Mouse (Mus musculus) frontal cortex, adult (tissue): ENCODE results near the gene 4933406M09Rik.
A peak's percentile ranks its signal among the peaks of the same experiment; 100 is the strongest.

ENCODE experiments used
- ATAC-seq: cut with Nextera tagmentation; 2 replicates; pipeline ENCODE4 v1.9.2; 2017; ENCODE audit warnings: mild to moderate bottlenecking, moderate library complexity, mixed read lengths; ENCODE audit not compliant: low TSS enrichment

Gene 4933406M09Rik

DNA sequence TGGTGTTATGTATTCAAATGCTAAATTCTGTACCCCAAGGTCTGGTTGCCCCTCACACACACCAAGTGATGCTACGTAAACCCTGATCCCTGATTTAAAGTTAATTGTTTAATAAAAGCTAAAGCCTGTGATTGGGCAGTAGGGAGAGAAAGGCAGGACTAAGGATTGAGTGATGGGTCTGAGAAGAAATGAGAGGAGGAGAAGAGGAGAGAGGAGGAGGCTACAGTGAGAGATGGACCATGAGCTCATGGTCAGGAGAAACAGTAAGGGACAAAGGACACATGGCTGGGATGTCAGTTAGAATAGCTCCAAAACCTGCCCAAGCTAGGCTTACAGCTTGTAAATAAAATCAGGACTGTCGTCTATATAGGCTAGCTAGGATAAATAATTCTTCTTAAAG is 4.7 kb upstream of the 4933406M09Rik start:
- ATAC-seq = no peak

DNA sequence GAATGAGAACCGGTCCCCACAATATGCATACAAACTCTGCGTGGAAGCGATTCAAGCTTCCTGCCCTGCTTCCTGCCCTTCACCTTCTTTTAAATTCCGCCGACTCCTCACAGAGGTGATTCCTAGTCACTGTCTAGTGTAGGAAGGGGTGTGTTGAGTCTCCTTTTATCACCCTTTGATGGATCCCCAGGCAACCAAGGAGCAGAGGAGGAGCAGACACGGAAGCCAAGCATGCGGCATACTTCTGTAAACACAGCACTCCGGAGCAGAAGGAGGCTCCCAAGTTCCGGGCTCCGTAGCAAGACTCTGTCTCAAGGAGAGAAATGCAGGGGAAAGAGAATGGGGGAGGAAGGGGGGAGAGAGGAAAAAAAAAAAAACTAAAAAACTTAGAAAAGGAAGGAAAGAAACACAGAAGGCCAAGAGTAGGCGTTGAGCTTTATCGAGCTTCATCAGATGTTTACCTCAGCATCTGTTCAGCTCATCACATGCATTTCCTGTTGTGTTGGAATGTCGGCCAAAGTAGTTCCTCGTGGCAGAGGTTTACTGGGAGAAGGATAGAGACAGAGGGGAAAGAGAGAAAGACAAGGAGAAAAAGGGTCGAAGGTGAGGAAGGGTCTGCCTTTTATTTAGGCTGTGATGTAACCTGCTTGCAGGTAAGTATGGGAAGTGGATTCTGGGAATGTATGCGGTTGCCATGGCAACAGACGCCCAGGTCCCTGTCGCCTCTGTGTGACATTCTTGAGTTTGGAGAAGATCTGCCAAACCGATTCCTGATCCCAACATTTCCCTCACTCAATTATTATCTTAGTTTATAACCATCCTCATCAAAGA is 3.7 kb upstream of the 4933406M09Rik start:
- ATAC-seq = peak; percentile 85

DNA sequence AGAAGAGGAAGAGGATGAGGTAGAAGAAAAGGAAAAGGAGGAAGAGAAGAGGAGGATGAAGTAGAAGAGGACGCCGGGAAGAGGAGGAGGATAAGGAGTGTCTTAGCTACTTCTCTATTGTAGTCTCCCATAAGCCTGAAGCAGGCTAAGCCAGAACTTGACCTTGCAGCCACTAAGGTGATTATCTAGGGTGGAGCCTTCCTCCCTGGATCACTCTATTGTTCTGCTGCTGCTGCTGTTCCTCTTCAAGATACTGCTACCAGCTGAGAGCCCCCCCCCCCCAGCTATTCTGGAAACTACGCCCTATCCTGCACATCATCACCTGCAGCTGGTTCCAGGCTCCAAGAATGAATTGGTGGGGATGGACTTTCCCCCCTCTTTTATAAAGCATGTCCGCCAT is 1.2 kb upstream of the 4933406M09Rik start:
- no peak for ATAC-seq

DNA sequence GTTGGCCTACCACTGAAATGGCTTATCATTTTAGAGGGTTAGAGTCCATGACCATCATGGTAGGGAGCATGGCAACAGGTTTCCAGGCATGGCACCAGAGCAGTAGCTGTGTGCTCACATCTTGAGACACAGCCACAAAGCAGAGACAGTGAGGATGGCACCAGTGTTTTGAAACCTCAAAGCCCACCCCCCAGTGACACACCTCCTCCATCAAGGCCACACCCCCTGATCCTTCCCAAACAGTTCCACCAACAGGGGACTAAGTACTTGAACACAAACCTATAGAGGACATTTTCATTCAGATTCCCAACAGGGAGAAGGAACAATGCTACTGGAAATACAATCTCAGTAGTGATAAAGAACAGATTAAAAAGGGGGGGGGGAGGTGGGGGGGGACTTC is 564 bp upstream of the 4933406M09Rik start:
- no peak for ATAC-seq

DNA sequence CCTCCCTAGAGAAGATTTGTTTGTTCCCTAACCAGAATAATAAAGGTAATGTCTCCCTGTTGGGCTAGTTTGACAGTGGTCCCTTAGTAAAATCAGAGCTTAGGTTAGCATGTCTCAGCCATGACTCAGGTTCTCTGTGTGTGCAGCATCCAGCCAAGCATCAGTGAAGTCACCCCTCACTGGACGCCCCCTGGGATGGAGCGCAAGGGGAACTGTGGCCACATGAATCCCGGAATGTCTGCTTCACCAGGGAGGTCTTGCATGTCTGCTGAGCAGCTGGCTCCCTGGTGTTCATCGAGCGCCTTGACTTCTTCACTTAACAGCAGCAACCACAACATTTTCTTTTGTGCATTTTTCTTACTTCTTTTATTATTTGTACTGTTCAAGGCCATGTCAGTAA is 8.1 kb downstream of the 4933406M09Rik start:
- no peak for ATAC-seq

DNA sequence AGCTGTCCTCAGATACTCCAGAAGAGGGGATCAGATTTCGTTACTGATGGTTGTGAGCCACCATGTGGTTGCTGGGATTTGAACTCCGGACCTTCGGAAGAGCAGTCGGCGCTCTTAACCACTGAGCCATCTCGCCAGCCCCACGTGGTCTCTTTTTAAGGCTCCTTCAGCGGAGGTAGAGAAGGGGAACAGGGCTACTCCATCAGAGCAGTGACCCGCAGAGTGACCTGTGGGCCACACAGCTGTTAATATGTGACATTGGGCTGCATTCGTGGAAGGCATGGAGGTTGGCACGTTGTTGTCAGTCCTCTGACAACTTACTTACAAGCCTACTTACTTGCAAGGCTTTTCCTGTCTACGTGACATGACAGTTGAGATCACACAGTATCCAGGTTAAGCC is 12.5 kb downstream of the 4933406M09Rik start:
- no peak for ATAC-seq

DNA sequence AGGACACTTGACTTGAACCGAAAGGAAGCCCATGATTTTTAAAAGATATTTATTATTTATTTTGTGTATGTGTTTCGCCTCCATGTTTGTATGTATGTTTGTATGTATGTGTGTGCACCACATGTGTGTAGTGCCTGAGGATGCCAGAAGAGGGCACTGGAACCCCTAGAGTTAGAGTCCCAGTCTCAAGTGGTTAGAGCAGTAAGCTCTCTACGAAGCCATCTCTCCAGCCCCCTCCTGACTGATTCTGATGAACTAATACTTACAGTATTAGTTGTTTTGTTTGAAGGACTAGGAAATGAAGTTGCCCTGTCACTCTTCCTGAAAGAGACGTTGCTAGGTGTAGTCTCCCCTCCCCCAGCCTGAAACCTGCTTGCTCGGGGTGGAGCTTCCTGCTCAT is 14.0 kb downstream of the 4933406M09Rik start:
- ATAC-seq = no peak

DNA sequence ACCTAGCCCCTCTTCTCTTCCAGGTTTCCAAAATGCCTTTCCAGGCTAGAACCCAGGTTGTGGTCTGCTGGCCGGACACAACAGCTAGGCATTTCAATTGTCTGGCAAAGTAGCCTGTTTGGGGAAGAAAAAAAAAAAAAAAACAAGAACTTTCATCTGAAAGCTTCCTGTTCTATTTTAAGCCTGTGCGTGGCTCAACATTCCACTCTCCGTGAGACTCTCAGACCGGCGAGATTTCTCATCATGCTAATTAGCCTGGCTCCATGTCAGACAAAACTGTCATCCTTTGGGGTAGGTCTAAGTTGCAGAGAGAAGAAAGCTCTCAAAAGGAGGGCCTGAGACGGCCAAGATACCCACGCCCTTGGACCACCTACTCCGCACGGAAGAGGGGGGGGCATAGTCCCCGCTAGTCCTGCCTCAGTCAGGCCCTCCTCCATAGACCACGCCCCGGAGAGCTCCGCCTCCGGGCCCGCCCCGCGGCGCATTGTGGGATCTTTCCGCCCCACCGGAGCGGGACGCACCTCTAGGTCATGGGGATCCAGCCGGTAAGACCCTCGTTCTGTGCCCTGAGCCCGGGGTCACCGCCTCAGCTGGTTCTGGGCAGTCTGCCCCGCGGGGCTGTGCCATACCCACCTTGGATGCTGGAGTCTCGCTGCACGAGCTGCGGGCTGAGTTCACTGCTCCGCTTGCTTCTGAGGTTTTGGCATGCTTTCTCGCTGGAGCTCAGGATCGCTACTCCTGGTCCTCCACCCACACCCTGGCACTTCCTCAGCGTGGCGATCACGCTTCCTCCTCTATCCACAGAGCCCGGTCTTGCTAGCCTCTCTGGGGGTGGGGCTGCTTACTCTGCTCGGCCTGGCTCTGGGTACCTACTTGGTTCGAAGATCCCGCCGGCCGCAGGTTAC is 20.0 kb downstream of the 4933406M09Rik start, which contains the start of gene Cyb5r1:
TSS of gene Cyb5r1 (plus strand) at position 51 of the 905 bp plus-strand sequence.
- peak; percentile 97 for ATAC-seq

DNA sequence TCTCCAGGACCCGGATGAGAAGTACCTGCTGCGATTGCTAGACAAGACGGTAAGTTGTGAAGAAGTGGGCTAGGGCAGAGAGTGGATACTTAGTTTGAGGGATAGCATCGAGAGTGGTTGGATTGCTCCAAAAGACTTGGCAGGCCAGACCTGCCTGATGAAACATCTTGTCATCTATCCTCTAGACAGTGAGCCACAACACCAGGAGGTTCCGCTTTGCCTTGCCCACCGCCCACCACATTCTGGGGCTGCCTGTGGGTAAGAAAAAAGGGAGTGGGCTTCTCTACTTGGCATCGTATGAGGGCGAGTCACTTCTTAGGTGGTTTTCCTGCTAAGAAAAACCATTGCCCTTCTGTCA is 20.7 kb downstream of the 4933406M09Rik start:
- peak; percentile 42; the same call in 1 of the 2 replicates for ATAC-seq

DNA sequence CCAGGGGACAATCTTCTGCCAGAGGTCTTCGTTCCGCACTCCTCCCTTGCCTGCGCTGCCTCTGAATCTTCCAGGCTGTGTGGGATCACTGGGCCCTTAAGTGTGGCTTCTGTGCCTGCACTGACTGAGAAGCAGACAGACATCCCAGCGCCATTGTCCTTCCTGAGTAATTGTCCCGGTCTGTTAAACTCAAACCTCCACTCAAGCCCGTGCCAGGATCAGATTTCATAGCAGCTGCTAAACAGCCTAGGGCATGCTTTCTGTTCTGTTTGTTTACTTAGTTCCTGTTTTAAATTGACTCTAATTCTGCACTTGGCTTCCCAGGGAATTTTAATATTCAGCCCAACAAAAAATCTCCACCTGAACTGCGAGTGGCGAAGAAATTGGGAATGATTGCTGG is 22.3 kb downstream of the 4933406M09Rik start:
- no peak for ATAC-seq

DNA sequence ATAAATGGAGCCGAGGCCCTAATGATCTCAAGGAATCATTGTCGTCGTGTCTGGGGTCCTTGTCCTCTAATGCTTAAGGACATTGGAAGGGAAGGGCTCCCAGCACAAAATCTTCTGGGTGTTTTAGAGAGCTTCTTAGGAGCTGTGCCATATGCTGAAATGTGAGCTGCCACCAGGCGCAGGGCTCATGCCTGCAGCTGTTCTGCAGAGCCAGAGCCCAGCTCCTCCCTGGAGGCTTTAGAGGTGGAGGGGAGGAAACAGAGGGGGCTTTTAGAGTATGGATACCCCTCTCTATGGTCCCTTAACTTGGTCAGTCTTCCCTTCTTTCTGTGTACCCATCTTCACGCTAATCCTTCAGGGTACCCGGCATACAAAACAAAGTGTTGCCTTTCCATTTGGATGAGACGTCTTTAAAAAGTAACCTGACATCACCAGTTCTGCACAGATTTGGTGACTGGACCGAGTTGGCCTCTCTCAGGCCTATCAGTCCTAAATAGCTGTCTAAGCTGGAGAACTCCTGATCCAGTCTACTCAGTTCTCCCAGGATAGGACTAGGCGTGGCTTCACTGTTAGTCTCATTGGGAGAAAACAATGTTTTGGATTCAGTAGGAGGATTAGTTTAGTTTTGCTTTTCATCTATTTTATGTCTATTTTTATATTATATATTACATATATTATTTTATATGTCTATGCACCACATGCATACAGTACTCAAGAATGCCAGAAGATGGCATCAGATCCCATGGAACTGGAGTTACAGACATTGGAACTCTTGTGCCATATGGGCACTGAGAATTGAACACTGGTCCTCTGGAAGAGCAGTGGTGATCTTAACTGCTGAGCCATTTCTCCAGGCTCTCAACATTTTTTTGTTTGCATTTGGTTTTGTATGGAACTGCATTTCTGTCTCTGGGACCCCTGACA is 26.2 kb downstream of the 4933406M09Rik start:
- ATAC-seq = no peak

DNA sequence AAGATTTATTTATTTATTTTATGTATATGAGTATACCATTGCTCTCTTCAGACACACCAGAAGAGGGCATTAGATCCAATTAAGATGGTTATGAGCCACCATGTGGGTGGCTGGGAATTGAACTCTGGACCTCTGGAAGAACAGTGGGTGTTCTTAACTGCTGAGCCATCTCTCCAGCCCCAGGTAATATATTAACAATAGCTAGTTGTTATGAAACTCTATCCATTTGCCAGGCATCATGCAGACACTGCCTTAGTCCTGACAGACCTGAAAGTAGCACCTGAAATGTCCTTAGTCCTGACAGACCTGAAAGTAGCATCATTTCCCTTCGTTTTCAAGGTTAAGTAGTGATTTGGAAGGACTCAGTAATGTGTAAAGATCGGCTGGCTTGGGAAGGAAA is 28.3 kb downstream of the 4933406M09Rik start:
- no peak for ATAC-seq

DNA sequence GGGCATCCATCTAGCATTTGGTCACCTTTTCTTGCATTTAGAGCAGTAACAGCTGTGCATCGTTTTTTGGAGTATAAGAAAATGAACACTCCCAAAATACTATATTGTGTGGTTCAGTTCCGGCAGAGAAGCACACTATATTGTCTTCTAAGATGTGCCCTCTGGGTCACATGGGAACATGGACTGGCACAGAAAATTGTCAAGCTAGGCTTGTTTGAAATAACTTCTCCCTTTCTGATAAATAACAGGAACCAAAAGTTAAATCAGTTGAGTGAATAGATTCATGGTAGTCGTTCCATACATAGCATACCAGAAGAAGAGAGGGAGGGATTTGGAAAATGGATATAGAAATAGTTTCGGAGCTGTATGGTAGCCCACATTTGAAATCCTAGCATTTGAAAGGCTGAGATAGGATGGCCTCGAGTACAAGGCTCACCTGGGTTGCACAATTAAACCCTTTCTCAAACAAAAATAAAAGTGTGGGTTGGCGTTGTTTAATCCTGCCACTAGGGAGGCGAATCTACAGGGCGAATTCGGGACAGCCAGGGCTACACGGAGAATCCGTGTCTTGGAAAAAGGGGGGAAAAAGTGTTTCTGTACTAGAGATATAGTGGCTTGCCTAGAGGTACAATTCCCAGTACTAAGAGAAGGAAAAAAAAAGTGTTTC is 28.9 kb downstream of the 4933406M09Rik start:
- ATAC-seq = peak; percentile 39

DNA sequence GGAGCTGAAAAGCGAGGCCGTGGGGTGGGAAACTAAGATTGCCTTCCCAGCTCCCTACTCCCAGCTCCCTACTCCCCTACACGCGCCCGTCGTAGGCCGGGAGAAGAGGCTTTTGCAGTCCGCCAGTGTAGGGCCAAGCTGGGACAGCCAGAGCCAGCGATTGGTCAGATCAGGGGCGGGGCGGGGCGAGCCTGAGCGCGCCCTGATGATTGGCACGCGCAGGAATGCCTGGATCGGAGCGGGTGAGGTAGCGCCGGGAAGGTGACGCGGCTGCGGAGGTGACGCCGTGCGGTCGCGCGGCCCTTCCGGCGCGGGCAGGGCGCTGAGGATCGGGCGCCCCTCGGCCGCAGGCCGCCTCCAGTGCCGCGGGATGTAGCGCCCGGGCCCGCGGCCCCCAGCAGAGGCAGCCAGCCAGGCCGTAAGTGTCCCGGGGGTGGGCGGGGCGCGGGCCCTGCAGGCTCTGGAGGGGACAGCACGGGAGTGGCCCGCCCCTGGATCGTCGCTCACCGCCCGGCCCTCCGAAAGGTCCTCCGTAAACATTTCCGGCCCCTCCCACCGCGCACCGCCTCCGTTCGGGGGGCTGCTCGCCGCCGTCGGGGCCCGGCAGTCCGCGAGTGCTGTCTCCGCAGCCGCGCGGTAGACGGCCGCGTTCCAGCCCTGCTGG is 29.6 kb downstream of the 4933406M09Rik start, which contains the start of gene Adipor1:
TSS of gene Adipor1 (plus strand) at position 211 of the 664 bp plus-strand sequence.
- ATAC-seq = peak; percentile 98

DNA sequence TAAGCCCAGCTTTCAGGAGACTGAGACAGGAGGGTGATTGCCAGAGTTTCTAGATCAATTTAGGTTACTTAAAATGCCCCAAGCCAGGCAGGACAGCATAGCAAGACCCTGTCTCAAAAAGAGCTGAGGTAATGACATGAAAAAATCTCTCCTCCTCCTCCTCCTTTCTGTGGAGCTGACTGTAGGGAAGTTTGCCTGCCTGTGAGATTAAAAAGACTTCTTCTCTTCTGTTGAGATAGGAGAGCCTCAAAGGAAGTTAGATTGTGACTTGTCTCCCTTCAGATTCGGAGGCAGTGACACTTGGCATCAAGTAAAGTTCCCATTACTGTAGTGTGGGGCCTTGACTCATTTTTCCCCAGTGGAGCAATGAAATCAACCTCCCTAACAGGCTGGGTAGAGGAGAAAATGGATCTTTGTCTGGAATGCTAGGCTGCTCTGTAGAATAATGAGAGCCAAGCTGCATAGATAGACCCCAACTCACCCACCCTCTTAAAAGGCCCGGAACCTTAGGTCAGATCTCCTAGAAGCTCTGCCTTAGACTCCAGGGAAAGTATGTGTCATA is 32.8 kb downstream of the 4933406M09Rik start:
- ATAC-seq = no peak

DNA sequence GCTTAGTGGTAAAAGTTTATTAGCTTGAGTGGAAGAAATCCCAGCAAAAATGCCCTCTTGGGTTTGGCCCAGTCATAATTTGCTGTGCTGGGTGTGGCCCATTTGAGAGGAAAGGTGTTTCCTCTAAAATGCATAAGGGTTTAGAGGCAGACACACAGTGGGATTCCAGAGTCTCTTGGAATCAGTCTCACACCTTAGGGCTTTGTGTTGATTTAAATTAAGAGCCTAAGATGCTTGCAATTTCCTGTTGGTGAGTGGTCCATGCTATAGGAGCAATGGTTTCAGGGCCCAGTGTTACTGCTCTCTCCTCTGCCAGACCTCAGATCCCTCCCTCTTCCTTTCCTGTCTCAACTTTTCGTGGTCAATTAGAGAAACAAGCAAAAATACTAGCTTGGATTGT is 33.4 kb downstream of the 4933406M09Rik start:
- no peak for ATAC-seq

DNA sequence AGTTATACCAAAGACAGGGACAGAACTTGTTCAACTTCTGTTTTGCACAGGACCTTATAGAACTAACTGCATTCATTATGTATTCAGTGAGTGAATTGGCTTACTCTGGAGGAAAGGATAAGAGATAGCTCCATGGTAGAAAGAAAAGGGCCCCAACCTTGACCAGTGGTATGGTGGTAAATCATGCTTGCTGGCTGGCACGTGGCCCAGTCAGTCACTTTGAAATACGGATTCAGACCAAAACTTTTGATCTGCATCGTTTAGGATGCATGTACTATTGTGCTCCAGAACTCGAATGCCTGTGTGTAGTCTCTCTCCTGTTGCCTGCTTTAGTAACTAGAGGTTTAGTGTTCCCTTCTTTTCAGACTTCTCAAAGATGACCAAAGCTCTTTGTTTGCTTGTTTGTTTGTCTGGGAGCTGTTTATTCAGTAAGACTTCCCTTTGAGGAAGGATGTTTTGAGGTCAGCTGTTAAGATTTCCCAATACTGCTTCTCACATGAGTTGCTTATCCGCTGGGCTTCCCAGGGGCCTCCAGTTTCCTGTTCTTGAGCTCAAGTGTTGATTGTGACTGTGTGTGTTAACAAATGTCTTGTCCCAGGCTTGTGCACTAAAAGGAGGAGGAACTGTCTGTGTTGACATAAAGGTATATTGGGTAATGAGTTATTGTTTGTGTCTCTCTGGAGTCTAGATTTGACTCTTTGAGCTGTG is 34.2 kb downstream of the 4933406M09Rik start:
- ATAC-seq = no peak

DNA sequence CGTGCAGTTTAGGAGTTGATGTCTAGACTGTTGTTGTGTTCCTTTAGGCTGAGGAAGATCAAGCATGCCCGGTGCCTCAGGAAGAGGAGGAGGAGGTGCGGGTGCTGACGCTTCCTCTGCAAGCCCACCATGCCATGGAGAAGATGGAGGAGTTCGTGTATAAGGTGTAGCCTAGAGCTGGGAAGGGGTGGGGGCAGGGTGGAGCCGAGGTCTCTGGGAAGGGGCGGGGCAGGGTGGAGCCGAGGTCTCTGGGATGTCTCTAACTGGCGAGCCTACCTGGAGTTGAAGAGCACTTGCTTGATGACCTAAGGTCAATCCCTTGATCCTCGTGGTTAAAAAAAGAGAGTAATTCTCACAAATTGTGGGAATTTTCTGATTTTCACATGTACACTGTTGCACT is 38.2 kb downstream of the 4933406M09Rik start:
- no peak for ATAC-seq

DNA sequence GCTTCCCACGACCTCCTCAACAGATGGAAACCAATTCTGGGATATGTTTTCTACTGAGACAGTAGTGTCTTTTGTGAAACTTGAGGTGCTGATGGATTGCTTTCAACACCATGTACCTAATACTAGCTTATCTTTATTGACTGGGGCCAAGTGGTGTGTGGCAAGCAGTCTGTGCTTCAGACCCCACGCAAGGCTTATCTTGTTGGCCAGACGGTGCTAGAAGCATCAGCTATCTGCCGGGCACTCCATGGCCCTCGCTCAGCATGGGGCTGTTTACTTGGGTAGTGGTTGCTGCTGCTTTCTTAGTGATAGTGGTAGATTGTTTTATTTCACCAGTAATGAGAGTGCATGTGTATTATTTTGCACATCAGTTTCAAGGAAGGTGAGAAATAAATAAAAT is 40.5 kb downstream of the 4933406M09Rik start:
- ATAC-seq = no peak

DNA sequence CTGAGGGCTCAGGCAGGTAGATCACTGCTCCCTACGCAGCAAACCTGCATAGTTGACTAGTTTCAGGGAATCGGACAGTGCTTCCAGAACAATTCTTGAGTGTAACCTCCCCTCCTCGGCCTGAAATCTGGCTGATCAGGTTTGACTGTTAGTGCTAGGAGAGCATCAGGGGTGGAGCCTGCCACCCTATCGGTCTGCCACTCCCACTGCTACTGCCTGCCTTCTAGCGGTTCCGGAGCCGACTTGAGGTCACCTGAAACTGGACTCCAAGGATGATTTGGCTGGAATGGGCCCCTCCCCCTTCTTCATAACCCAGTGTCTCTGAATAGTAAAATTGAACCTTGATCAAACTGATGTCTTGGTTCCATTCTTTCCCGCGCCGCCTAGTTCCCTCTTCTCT is 47.3 kb downstream of the 4933406M09Rik start:
- ATAC-seq = no peak
